Mouse (Mus musculus): ENCODE results near the gene Polr2f. TPM values are rescaled to one million over a fixed set of nuclear protein-coding genes. Genes with fewer than 3 reads are reported as not detected.

Gene Polr2f
- polyA plus RNA-seq, 1 experiment from 2014 or later, result 348 TPM

DNA sequence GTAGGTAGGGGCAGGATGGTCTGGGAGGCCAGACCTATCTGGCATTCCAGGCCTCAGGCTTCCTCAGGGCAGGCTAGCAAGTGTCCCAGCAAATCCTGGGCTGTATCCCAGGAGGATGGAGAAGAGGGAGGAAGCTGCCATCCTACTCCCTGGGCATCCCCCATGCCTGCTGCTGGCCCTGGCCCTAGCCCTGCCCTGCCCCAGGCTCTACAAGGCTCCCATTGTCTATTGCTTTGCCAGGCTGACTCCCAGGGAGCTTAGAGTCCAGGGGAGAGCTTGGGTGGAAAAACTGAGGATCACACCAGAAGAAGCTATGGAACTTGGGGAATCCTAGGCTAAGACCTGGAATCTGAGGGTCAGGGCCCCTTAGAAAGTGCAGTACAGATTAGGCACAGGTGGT, 39.3 kb upstream of the Polr2f start:
- ATAC-seq (ENCODE audit: insufficient number of reproducible peaks, insufficient read depth, low FRiP score, low TSS enrichment, low read depth), result no peak
- H3K4me3 ChIP-seq, result no peak overlapping the region
- peak overlapping the region; percentile 52 for H3K27ac ChIP-seq
- H3K36me3 ChIP-seq, result peaks cover 1% of the 10 kb centered on the region; the same call in 1 of the 2 replicates
- peaks cover 37% of the 10 kb centered on the region for H3K4me1 ChIP-seq
- H3K9me3 ChIP-seq, result no peaks in the 10 kb centered on the region
- H3K4me2 ChIP-seq, result no peak overlapping the region
- H3K27me3 ChIP-seq, result no peaks in the 10 kb centered on the region
- H3K9ac ChIP-seq, result 0 out of 2 replicates have a peak overlapping the region, but pooled peaks have one; percentile 16

DNA sequence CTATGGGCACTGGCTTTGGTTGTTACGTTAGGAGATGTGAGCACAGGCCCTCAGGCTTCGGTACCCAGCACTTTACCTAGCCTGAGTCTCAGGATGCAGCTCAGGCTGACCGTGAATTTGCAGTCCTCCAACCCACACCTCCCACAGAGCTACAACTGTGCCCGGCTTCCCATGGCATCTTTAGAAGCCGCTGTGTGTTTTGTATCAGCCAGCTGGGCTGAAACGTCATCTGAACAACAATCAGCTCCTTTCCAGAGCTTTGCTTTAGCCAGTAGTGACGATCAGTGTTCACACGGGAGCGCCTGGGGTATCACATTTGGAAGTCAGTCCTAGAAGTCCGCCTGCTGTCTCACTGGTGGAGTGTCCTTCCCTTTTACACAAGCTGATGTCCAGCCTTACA, 37.5 kb upstream of the Polr2f start:
- no peak overlapping the region for H3K27ac ChIP-seq
- H3K9ac ChIP-seq, result no peak overlapping the region
- H3K9me3 ChIP-seq, result no peaks in the 10 kb centered on the region
- H3K27me3 ChIP-seq, result no peaks in the 10 kb centered on the region
- 70% methylated on average over 10 of the region's 10 CpGs for WGBS
- H3K36me3 ChIP-seq, result no peaks in the 10 kb centered on the region
- no peak for ATAC-seq (ENCODE audit: insufficient number of reproducible peaks, insufficient read depth, low FRiP score, low TSS enrichment, low read depth)
- no peak overlapping the region for H3K4me3 ChIP-seq
- H3K4me2 ChIP-seq, result no peak overlapping the region
- peaks cover 33% of the 10 kb centered on the region for H3K4me1 ChIP-seq

DNA sequence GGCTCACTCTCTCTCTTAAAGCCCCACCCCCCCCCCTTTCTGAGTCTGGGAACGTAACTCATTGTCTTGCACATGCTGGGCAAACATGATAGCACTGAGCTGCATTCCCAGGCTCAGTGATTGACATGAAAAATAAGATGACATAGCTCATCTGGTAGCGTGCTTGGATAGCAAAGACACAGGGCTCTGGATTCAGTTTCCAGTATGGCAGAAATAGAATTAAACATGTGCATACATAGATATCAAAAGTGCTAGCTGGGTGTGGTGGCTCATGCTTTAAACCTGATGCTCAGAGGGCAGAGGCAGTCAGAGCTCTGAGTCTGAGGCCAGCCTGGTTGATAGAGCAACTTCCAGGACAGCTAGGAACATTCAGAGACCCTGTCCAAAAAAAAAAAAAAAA, 35.0 kb upstream of the Polr2f start:
- no peak overlapping the region for H3K4me3 ChIP-seq
- H3K36me3 ChIP-seq, result 0 out of 2 replicates have a peak, but pooled peaks cover under 1% of the 10 kb centered on the region
- no peak overlapping the region for H3K9ac ChIP-seq
- H3K9me3 ChIP-seq, result no peaks in the 10 kb centered on the region
- H3K27me3 ChIP-seq, result no peaks in the 10 kb centered on the region
- H3K27ac ChIP-seq, result no peak overlapping the region
- no peak for ATAC-seq (ENCODE audit: insufficient number of reproducible peaks, insufficient read depth, low FRiP score, low TSS enrichment, low read depth)
- peaks cover 35% of the 10 kb centered on the region for H3K4me1 ChIP-seq
- no peak overlapping the region for H3K4me2 ChIP-seq
- WGBS, result 40% methylated on average over 2 of the region's 2 CpGs

DNA sequence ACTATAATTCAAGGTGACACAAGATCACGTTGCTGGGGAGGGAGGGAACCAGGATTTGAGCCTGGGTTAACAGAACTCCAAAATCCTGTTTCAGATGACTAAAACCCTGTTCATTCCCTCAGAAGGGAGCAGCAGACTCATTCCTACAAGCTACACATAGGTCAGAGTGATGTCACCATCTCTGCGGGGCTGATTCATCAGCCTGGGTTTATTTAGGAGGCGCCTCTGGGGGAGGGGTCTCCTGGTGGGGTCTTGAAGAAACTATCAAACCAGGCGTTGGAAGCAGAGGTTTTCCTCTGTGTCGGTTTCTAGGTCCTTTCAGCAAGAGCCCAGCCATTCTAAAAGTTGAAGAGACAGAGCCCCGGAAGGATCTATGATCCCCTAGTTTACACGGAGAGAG, 32.8 kb upstream of the Polr2f start:
- H3K36me3 ChIP-seq, result peaks cover 10% of the 10 kb centered on the region
- peak overlapping the region; percentile 85 for H3K4me2 ChIP-seq
- H3K4me1 ChIP-seq, result peaks cover 32% of the 10 kb centered on the region
- H3K27ac ChIP-seq, result peak overlapping the region; percentile 89
- peak overlapping the region; percentile 91 for H3K9ac ChIP-seq
- H3K9me3 ChIP-seq, result no peaks in the 10 kb centered on the region
- H3K27me3 ChIP-seq, result no peaks in the 10 kb centered on the region
- no peak for ATAC-seq (ENCODE audit: insufficient number of reproducible peaks, insufficient read depth, low FRiP score, low TSS enrichment, low read depth)
- peak overlapping the region; percentile 93 for H3K4me3 ChIP-seq
- 15% methylated on average over 7 of the region's 7 CpGs for WGBS

DNA sequence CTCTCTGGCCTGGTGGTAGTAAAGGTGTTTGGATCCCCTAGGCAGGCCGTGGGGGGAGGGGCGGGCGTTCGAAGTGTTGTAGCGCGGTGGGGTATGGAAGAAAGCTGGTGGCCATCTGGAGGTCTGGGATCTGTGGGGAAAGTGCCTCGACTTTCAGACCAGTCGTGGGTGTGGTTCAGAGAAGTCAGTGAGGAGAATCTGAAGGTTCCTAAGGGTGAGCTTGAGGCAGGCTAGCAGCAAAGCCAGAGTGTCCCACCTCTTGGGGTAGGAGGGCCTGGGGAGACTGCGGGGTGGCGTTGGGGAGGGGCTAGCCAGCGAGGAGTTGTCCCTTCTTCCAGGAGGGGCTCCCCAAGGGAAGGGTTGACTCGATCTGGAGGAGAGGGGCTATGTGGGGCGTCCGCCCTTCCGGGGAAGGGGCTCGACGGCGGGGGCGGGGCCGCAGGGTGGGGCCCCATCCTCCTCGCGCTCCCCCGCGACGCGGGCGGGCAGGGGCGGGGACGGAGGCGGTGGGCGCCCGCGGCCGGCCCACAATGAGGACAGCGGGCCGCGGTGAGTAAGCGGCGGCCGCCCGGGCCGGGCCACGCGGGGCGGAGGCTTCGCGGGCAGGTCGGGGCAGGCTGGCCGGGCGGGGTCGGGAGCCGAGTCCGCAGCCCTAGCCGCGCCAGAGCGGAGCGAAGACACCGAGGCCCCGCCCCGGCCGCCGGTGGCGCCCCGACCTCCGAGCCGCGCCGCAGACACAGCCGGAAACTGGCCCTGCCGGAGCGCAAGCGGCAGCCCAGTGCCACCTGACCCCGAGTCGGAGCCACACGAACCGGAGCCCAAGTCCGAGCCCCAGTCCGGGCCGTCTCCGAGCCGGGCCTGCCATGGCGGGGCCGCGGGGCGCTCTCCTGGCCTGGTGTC, 32.1 kb upstream of the Polr2f start, which contains the start of gene Micall1:
Gene Micall1, plus strand, starts transcription at position 478 of the 900 bp plus-strand sequence.
- peaks cover 16% of the 10 kb centered on the region for H3K36me3 ChIP-seq
- H3K4me2 ChIP-seq, result peak within 1 kb of the TSS; percentile 85
- H3K9ac ChIP-seq, result peak within 1 kb of the TSS; percentile 91
- peak; percentile 68 for ATAC-seq (ENCODE audit: insufficient number of reproducible peaks, insufficient read depth, low FRiP score, low TSS enrichment, low read depth)
- H3K4me3 ChIP-seq, result peak within 1 kb of the TSS; percentile 93
- H3K27ac ChIP-seq, result peak within 1 kb of the TSS; percentile 89
- WGBS, result under 1% methylated on average over 75 of the region's 85 CpGs
- H3K4me1 ChIP-seq, result peaks cover 32% of the 10 kb centered on the region
- H3K9me3 ChIP-seq, result no peaks in the 10 kb centered on the region
- no peaks in the 10 kb centered on the region for H3K27me3 ChIP-seq

DNA sequence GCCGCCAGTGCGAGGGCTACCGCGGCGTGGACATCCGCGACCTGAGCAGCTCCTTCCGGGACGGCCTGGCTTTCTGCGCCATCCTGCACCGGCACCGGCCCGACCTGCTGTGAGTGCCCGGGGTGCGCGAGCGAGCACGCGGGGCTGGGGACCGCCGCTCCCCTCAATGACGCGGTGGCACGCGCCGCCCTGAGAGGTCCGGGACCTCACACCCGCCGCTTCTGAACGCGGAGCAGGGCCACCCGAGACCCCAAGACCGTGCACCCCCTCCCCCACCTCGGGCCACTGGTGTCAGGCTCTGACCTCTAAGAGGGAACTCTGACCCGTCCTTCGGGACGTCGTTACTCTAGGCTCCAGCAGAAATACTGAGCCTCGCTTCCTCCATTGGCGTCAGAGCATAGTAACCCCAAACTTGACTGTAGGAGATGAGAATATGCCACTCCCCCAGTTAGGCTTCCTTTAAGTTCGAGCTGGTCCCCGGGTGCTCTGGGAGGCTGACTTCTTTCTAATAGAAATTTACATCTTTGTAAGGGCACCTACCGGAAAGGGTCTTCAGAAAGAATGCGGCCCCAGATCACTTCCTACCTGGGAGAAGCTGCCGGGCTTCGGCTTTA, 31.4 kb upstream of the Polr2f start:
- peak; percentile 23 for ATAC-seq (ENCODE audit: insufficient number of reproducible peaks, insufficient read depth, low FRiP score, low TSS enrichment, low read depth)
- under 1% methylated on average over 46 of the region's 46 CpGs for WGBS
- H3K9me3 ChIP-seq, result no peaks in the 10 kb centered on the region

DNA sequence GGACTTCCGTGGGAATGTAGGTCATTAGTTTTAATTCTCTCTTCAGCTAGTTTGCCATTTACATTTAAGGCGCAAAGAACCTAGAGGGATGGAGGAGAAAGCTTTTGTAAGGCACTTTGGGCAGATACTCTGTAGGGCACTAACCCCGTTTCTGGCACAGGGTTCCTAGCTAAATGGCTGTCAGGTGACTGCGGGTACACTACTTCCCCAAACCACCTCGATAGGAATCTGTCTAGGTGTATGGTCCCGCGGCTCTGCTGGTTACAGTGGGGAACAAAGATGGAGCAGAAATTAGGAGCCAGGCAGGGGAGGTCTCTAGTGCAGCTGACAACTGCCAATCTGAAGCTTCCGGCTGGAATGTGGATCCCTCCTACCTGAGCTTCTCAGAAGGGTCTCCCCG, 30.8 kb upstream of the Polr2f start:
- peaks cover 22% of the 10 kb centered on the region for H3K36me3 ChIP-seq
- no peaks in the 10 kb centered on the region for H3K27me3 ChIP-seq
- ATAC-seq (ENCODE audit: insufficient number of reproducible peaks, insufficient read depth, low FRiP score, low TSS enrichment, low read depth), result no peak
- H3K4me2 ChIP-seq, result peak overlapping the region; percentile 85
- H3K9ac ChIP-seq, result peak overlapping the region; percentile 91
- H3K4me3 ChIP-seq, result peak overlapping the region; percentile 93
- H3K27ac ChIP-seq, result no peak overlapping the region
- H3K9me3 ChIP-seq, result no peaks in the 10 kb centered on the region
- H3K4me1 ChIP-seq, result peaks cover 32% of the 10 kb centered on the region
- 11% methylated on average over 9 of the region's 9 CpGs for WGBS

More for the DNA sequence above, 31.4 kb upstream of the Polr2f start:
- H3K36me3 ChIP-seq, result peaks cover 16% of the 10 kb centered on the region
- peak overlapping the region; percentile 85 for H3K4me2 ChIP-seq
- peak overlapping the region; percentile 89 for H3K27ac ChIP-seq
- H3K4me3 ChIP-seq, result peak overlapping the region; percentile 93
- H3K27me3 ChIP-seq, result no peaks in the 10 kb centered on the region
- H3K9ac ChIP-seq, result peak overlapping the region; percentile 91
- peaks cover 32% of the 10 kb centered on the region for H3K4me1 ChIP-seq

DNA sequence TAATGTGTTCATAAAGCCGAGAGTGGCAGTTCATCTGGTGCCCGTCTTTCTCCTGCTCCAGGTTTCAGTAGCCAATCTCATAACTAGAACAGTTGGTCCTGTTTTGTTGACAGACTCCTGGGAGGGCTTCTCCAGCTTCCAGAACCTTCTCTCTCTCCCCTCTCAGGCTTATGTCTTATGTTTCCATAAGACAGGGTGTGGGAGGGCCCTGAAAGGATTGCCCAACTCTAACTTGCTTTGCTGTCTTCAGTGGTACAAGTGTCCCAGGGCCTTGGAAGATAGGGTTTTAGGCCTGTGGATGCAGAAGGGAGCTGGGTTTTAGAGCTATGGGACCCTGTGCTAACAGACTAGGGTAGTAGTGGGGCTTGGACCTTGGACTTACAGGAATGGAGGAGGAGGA, 30.3 kb upstream of the Polr2f start:
- no peaks in the 10 kb centered on the region for H3K27me3 ChIP-seq
- H3K9me3 ChIP-seq, result no peaks in the 10 kb centered on the region
- H3K36me3 ChIP-seq, result peaks cover 27% of the 10 kb centered on the region
- H3K9ac ChIP-seq, result peak overlapping the region; percentile 91
- 52% methylated on average over 2 of the region's 2 CpGs for WGBS
- H3K4me3 ChIP-seq, result peak overlapping the region; percentile 93
- H3K4me1 ChIP-seq, result peaks cover 32% of the 10 kb centered on the region
- peak overlapping the region; percentile 85 for H3K4me2 ChIP-seq
- no peak overlapping the region for H3K27ac ChIP-seq
- ATAC-seq (ENCODE audit: insufficient number of reproducible peaks, insufficient read depth, low FRiP score, low TSS enrichment, low read depth), result no peak

DNA sequence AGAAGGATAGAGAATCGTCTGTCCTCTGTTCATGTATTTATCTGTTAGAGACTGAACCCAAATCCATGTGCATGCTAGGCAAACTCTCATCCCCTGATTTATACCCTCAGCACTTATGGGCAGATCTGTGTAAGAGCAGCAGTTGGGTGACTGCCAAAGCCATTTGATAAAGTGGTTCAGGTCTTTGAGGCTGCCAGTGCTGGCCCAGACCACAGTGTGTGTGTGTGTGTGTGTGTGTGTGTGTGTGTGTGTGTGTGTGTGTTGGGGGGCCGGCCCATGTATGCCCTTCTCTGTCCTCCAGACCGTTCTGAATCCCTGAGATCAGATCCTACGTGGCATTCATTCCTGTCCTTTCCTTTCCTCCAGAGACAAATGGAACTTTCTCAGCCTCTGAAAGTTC, 29.0 kb upstream of the Polr2f start:
- H3K9ac ChIP-seq, result 0 out of 2 replicates have a peak overlapping the region, but pooled peaks have one; percentile 41
- H3K4me3 ChIP-seq, result no peak overlapping the region
- H3K27me3 ChIP-seq, result no peaks in the 10 kb centered on the region
- peaks cover 32% of the 10 kb centered on the region for H3K4me1 ChIP-seq
- no peak overlapping the region; the same call in 1 of the 2 replicates for H3K4me2 ChIP-seq
- peaks cover 39% of the 10 kb centered on the region for H3K36me3 ChIP-seq
- ATAC-seq (ENCODE audit: insufficient number of reproducible peaks, insufficient read depth, low FRiP score, low TSS enrichment, low read depth), result no peak
- 75% methylated on average over 4 of the region's 4 CpGs for WGBS
- no peaks in the 10 kb centered on the region for H3K9me3 ChIP-seq
- H3K27ac ChIP-seq, result no peak overlapping the region

DNA sequence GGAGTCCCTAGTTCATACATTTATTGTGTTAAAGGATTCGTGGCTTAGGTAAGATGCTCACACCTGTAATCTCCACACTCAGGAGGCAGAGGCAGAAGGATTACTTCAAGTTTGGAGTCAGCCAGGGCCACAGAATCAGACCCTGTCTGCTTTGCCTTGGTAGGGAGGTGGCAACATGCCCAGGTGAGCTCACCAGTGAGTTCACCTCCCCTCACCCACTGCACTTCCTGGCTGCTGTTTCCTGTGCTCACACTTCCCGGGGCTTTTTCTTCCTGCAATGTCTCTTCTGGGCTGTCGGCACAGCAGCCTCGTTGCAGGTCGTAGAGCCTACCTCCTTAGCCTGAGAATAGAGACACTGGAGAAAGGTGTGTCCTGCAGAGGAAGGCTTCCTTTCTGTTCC, 25.5 kb upstream of the Polr2f start:
- WGBS, result 58% methylated on average over 5 of the region's 5 CpGs
- ATAC-seq (ENCODE audit: insufficient number of reproducible peaks, insufficient read depth, low FRiP score, low TSS enrichment, low read depth), result no peak
- H3K36me3 ChIP-seq, result peaks cover 74% of the 10 kb centered on the region

DNA sequence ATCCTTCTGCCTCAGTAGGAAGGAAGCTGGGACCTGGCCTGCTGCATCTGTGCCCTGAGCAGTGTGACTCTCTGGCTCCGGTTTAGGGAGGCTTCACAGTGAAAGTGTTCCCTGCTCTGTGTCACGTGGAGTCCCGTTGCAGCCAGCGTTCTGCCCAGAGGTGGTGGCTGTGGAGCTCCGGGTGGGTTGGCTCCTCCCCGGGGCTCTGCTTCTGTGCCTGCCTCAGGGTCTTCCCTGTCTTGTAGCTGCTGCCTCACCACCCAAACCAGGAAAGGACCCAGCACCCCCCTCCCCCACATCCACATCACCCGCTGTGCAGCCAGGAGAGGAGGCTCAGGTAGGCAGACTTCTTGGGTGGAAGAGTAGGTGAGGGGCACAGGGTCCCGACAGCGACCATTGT, 21.3 kb upstream of the Polr2f start:
- no peaks in the 10 kb centered on the region for H3K27me3 ChIP-seq
- no peak overlapping the region for H3K27ac ChIP-seq
- H3K9me3 ChIP-seq, result no peaks in the 10 kb centered on the region
- H3K4me1 ChIP-seq, result no peaks in the 10 kb centered on the region
- H3K4me3 ChIP-seq, result no peak overlapping the region
- no peak overlapping the region for H3K9ac ChIP-seq
- H3K4me2 ChIP-seq, result no peak overlapping the region
- peaks cover 99% of the 10 kb centered on the region for H3K36me3 ChIP-seq
- WGBS, result 72% methylated on average over 9 of the region's 9 CpGs
- no peak for ATAC-seq (ENCODE audit: insufficient number of reproducible peaks, insufficient read depth, low FRiP score, low TSS enrichment, low read depth)

More for the DNA sequence above, 25.5 kb upstream of the Polr2f start:
- no peak overlapping the region for H3K4me2 ChIP-seq
- H3K9me3 ChIP-seq, result no peaks in the 10 kb centered on the region
- H3K9ac ChIP-seq, result no peak overlapping the region
- H3K27ac ChIP-seq, result no peak overlapping the region
- H3K27me3 ChIP-seq, result no peaks in the 10 kb centered on the region
- peaks cover 16% of the 10 kb centered on the region for H3K4me1 ChIP-seq
- H3K4me3 ChIP-seq, result no peak overlapping the region

Measured in embryonic facial prominence, embryonic 13.5 days (tissue).